Mouse (Mus musculus): ENCODE results near the gene Gm15085. TPM values are rescaled to one million over a fixed set of nuclear protein-coding genes. Genes with fewer than 3 reads are reported as not detected.
"Not testable (repeated sequence)": the region's sequence is repeated elsewhere in the genome, so short reads cannot be mapped to it uniquely, and the experiment has no call there.

Gene Gm15085
- polyA plus RNA-seq (2015; fragmentation: Nextera tagmentation; extraction: Ambion mirVana): not detected in 2 replicates

DNA sequence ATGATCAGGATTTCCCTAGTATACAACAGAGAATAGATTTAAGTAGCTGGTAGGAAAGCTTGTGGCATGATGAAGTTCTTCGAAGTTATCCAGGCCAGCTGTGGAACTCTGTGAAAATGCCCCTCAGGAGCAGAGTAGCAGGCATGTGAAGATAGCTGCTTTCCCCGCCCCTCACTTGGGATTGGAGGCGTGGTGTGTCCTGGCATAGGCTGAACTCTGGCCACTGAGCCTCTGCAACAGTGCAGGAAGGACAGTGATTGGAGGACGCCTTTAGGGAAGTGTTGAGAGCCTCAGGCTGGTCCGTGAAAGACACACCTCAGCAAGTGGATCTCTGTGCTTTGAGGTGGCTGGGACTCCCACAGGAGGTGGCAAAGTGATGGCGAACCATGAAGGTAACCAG, at the start of gene Gm15085:
Gm15085 (plus strand) TSS at position 301 of the 400 bp plus-strand sequence.
- H3K4me3 ChIP-seq (replicated peaks); ATAC-seq (ENCODE audit: low FRiP score); H3K27ac ChIP-seq (replicated peaks); H3K9me3 ChIP-seq (replicated peaks); H3K36me3 ChIP-seq; H3K4me2 ChIP-seq; H3K27me3 ChIP-seq (replicated peaks); H3K4me1 ChIP-seq; H3K9ac ChIP-seq (replicated peaks): not testable (repeated sequence)
- WGBS: no CpG with 5 or more reads among the region's 6 CpGs

Other genes with a start within 250 kb of the Gm15085 start
- gene Gm15093, start 175.2 kb upstream of the Gm15085 start, polyA plus RNA-seq (2015; fragmentation: Nextera tagmentation; extraction: Ambion mirVana): not detected in 2 replicates
- not detected in 2 replicates for gene Gm10439, start 147.0 kb downstream of the Gm15085 start, polyA plus RNA-seq (2015; fragmentation: Nextera tagmentation; extraction: Ambion mirVana)

Measured in neural tube, embryonic 15.5 days (tissue).